Mouse (Mus musculus) megakaryocyte-erythroid progenitor cell, adult 5-6 weeks (primary cell): ENCODE data around the gene Psg16. TPM values are rescaled to one million over a fixed set of nuclear protein-coding genes. Genes with fewer than 3 reads are reported as not detected.
"Not testable (repeated sequence)": the region's sequence is repeated elsewhere in the genome, so short reads cannot be mapped to it uniquely, and the experiment has no call there.

Experiments used
- ATAC-seq: replicated peaks from 2 replicates; pipeline ENCODE4 v1.8.0; 2016; ENCODE audit warnings: mild to moderate bottlenecking, inconsistent platforms; ENCODE audit not compliant: severe bottlenecking, poor library complexity, low FRiP score, low TSS enrichment
- total RNA-seq, 2 experiments: library from RNA; stranded (forward) in 1 of 2; stranded (reverse) in 1 of 2; fragments of 200-1000, 215-1000 nt in 1 of 2; fragments of >200 nt in 1 of 2; fragmentation: Nextera tagmentation in 1 of 2; gene quantifications; 2 replicates each; pipeline ENCODE4 v1.2.3; 2014 to 2017

Psg16 gene
- total RNA-seq, 2 experiments from 2014 or later = 0.11 TPM; not detected in 1

GRCm38 (mm10) chr7:17078076-17078654, 4.3 kb downstream of the Psg16 start:
- no peak for ATAC-seq

- no peak for ATAC-seq
These were observed 8.9 kb downstream of the Psg16 start for GRCm38 (mm10) chr7:17082766-17083165.

- ATAC-seq = no peak
These were observed 13.9 kb downstream of the Psg16 start for GRCm38 (mm10) chr7:17087731-17088130.

- ATAC-seq = no peak
These were observed 16.3 kb downstream of the Psg16 start for GRCm38 (mm10) chr7:17090058-17090585.

DNA sequence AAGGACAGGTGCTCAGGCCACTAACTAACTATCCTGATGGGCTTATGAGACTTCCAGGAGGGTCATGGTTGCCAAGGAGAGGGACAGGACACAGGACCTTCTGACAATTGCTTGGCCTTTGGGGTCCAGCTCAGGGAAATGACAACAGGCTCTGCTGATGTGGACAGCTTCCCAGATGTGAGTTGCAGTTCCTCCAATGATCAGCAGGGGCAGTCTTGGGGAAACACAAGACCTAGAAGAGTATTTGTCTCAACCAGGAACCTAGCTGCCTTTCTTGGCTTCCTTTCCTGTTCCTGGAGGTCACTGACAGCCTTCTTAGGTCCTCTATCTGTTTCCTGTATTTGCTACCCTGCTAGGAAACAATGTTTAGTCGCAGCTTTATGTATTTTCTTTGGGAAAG, 17.4 kb downstream of the Psg16 start:
- peak; percentile 56; the same call in 1 of the 2 replicates for ATAC-seq

- not testable (repeated sequence) for ATAC-seq
These were observed 27.8 kb downstream of the Psg16 start for GRCm38 (mm10) chr7:17101631-17102030.

DNA sequence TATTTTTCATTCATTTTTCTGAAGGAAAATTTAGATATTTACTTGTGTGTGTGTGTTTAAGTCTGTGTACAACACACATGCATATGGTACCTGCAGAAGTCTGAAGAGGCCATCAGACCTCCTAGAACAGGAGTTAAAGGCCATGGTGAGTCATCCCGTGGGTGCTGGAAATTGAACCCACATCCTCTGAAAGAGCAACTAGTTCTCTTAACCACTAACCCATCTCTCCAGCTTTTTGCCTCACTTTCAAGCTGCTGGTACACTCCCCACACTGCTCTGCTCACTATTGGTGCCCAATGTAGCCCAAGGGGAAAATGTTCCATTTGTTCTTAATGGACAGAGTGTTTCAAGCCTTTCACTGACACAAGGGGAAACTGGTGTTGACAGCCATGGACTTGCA, 61.5 kb downstream of the Psg16 start:
- no peak for ATAC-seq

- ATAC-seq = no peak
These were observed 76.1 kb downstream of the Psg16 start, which contains the start of gene Ceacam3 for GRCm38 (mm10) chr7:17149931-17150330. Gene Ceacam3, plus strand, starts transcription at chr7:17150282.

GRCm38 (mm10) chr7:17155634-17156033, 81.8 kb downstream of the Psg16 start:
- no peak for ATAC-seq

GRCm38 (mm10) chr7:17156885-17157677, 83.2 kb downstream of the Psg16 start:
- no peak for ATAC-seq

DNA sequence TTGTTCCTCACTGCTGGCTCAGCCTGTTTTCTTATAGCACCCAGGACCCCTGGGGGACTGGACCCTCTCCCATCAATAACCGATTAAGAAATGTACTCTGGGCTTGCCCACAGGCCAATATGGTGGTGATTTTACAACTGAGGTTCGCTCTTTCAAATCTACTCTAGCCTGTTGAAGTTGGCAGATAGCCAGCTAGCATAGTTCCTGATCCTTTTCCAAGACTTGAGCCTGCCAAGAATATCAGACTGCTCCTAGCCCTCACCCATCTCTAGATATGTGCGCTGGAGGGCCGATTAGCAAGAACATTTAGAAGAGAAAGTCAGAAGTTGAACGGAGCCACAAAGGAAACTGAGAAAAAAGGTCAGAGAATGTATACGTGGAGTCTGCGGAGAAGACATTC, 85.2 kb downstream of the Psg16 start:
- no peak for ATAC-seq

DNA sequence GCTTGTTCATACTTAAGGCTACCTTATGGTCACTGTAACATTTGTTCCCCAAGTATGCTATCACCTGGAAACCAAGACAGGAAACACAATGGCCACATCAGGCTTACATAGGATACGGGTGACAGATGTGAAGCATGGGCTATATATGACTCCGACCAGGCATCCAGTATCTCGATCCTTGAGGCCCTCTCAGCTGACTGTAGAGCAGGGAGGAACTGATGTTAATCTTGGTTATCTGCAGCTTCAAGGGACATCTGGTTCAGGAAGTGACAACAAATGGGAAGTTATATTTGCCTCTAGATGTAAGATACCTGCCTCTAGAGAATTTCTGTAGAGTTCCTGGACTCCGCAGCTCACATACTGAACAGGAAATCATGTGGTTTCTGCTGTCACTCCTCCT, 98.0 kb downstream of the Psg16 start:
- no peak for ATAC-seq

Other genes starting within 250 kb of the Psg16 start
- 14.2 and 19.8 TPM in 2 replicates for gene Prkd2, start 231.1 kb upstream of the Psg16 start, total RNA-seq (2014; fragmentation: Nextera tagmentation)
- gene Prkd2, start 231.1 kb upstream of the Psg16 start, total RNA-seq (2017) = 5.2 and 14.9 TPM in 2 replicates
- 0.27 TPM in 1 of 2 replicates, not detected in the other for gene Dact3, start 198.7 kb upstream of the Psg16 start, total RNA-seq (2014; fragmentation: Nextera tagmentation)
- gene Dact3, start 198.7 kb upstream of the Psg16 start, total RNA-seq (2017) = 0.75 TPM in 1 of 2 replicates, not detected in the other
- gene Gng8, start 182.3 kb upstream of the Psg16 start, total RNA-seq (2014; fragmentation: Nextera tagmentation) = not detected in 2 replicates
- gene Gng8, start 182.3 kb upstream of the Psg16 start, total RNA-seq (2017) = 2.6 TPM in 1 of 2 replicates, not detected in the other
- gene Ptgir, start 167.6 kb upstream of the Psg16 start, total RNA-seq (2014; fragmentation: Nextera tagmentation) = not detected in 2 replicates
- not detected in 2 replicates for gene Ptgir, start 167.6 kb upstream of the Psg16 start, total RNA-seq (2017)
- gene Calm3, start 149.9 kb upstream of the Psg16 start, total RNA-seq (2014; fragmentation: Nextera tagmentation) = 291 and 377 TPM in 2 replicates
- gene Calm3, start 149.9 kb upstream of the Psg16 start, total RNA-seq (2017) = 512 and 515 TPM in 2 replicates
- gene Pnmal2, start 129.4 kb upstream of the Psg16 start, total RNA-seq (2014; fragmentation: Nextera tagmentation) = not detected in 2 replicates
- not detected in 2 replicates for gene Pnmal2, start 129.4 kb upstream of the Psg16 start, total RNA-seq (2017)
- not detected in 2 replicates for gene Pnmal1, start 114.4 kb upstream of the Psg16 start, total RNA-seq (2014; fragmentation: Nextera tagmentation)
- not detected in 2 replicates for gene Pnmal1, start 114.4 kb upstream of the Psg16 start, total RNA-seq (2017)
- gene Gm42372, start 91.0 kb upstream of the Psg16 start, total RNA-seq (2014; fragmentation: Nextera tagmentation) = 0.28 and 0.35 TPM in 2 replicates
- not detected in 2 replicates for gene Gm42372, start 91.0 kb upstream of the Psg16 start, total RNA-seq (2017)
- 0.79 and 2.7 TPM in 2 replicates for gene Ccdc8, start 81.3 kb upstream of the Psg16 start, total RNA-seq (2014; fragmentation: Nextera tagmentation)
- gene Ccdc8, start 81.3 kb upstream of the Psg16 start, total RNA-seq (2017) = 1.1 and 5.3 TPM in 2 replicates
- 148 and 150 TPM in 2 replicates for gene Ppp5c, start 46.1 kb upstream of the Psg16 start, total RNA-seq (2014; fragmentation: Nextera tagmentation)
- 58.8 and 82.4 TPM in 2 replicates for gene Ppp5c, start 46.1 kb upstream of the Psg16 start, total RNA-seq (2017)
- gene Hif3a, start 11.6 kb upstream of the Psg16 start, total RNA-seq (2014; fragmentation: Nextera tagmentation) = 22.8 and 39.3 TPM in 2 replicates
- 2.9 and 3.7 TPM in 2 replicates for gene Hif3a, start 11.6 kb upstream of the Psg16 start, total RNA-seq (2017)
- gene Ceacam3, start 76.2 kb downstream of the Psg16 start, total RNA-seq (2014; fragmentation: Nextera tagmentation) = not detected in 2 replicates
- not detected in 2 replicates for gene Ceacam3, start 76.2 kb downstream of the Psg16 start, total RNA-seq (2017)
- gene Psg29, start 129.4 kb downstream of the Psg16 start, total RNA-seq (2014; fragmentation: Nextera tagmentation) = not detected in 2 replicates
- not detected in 2 replicates for gene Psg29, start 129.4 kb downstream of the Psg16 start, total RNA-seq (2017)